ENCODE assay signal across 13 mouse cellular contexts in the genomic region with DNA sequence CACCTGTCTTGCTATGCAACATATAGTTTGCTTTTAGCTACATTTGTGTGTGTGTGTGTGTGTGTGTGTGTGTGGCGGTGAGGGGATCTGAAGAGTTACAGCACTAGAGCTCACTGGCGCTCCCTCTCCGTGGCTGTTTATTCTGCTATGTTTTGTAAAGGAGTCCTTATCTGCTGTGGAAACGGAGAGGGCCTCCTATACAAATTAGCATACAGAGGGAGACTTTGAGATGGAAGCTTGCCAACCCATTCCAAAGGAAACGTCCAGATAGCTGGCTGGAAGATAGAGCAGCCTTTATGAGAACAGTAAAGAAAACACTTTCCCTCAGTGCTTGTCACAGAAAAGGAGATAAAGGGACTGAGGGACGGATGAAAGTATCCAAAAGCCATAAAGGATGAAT.
DNase-seq lines count a peak whose midpoint lies in the region; ATAC-seq and TF ChIP-seq lines count a peak whose summit lies in the region.
"Had no signal": no experiment of that assay in that cellular context is flagged by ENCODE, and none has a peak within 500 bp of the region (broad histone marks: within the 10 kb centered on the region; RNA-seq: fewer than 3 reads in every experiment).

No protein-coding gene starts in this region.

- no peak for ATAC-seq in forebrain, postnatal 0 days
- ATAC-seq in forebrain, embryonic 12.5 days (ENCODE audit: low FRiP score): no peak
- ATAC-seq in hindbrain, embryonic 15.5 days (ENCODE audit: low FRiP score, low read depth): peak; percentile 72; the same call in 1 of the 2 replicates
- peak; percentile 68 for ATAC-seq in neural tube, embryonic 14.5 days (ENCODE audit: low read depth)
- no peak for ATAC-seq in megakaryocyte progenitor cell, adult 5-6 weeks (replicated peaks; ENCODE audit: poor library complexity)
- no peak for ATAC-seq in megakaryocyte-erythroid progenitor cell, adult 5-6 weeks (replicated peaks; ENCODE audit: low FRiP score, low TSS enrichment, poor library complexity, severe bottlenecking)

- peak overlapping the region; percentile 29; the same call in 1 of the 2 replicates for H3K27ac ChIP-seq in forebrain, postnatal 0 days (ENCODE audit: low read depth, low read length)
- no peak overlapping the region for H3K27ac ChIP-seq in forebrain, embryonic 12.5 days
- H3K27ac ChIP-seq in hindbrain, embryonic 15.5 days (replicated peaks): peak overlapping the region; percentile 34; the same call in 1 of the 2 replicates
- H3K27ac ChIP-seq in neural tube, embryonic 14.5 days (ENCODE audit: low read depth, low read length): no peak overlapping the region

- no peak for TF ChIP-seq CTCF in forebrain, postnatal 0 days (IDR thresholded peaks at IDR 0.05; ENCODE audit: low read depth)

- H3K4me2 ChIP-seq in forebrain, postnatal 0 days (ENCODE audit: low read depth): no peak overlapping the region
- no peak overlapping the region for H3K4me2 ChIP-seq in forebrain, embryonic 12.5 days
- H3K4me2 ChIP-seq in hindbrain, embryonic 15.5 days: no peak overlapping the region
- H3K4me2 ChIP-seq in neural tube, embryonic 14.5 days (ENCODE audit: low read depth, low read length): no peak overlapping the region

- WGBS in forebrain, postnatal 0 days: 22% methylated on average over 6 of the region's 6 CpGs
- WGBS in forebrain, embryonic 12.5 days: 43% methylated on average over 6 of the region's 6 CpGs
- WGBS in hindbrain, embryonic 15.5 days: 33% methylated on average over 6 of the region's 6 CpGs
- 26% methylated on average over 6 of the region's 6 CpGs for WGBS in neural tube, embryonic 14.5 days

- no peaks in the 10 kb centered on the region for H3K36me3 ChIP-seq in forebrain, postnatal 0 days (ENCODE audit: insufficient read depth)
- no peaks in the 10 kb centered on the region for H3K36me3 ChIP-seq in forebrain, embryonic 12.5 days (replicated peaks)
- H3K36me3 ChIP-seq in hindbrain, embryonic 15.5 days: no peaks in the 10 kb centered on the region
- no peaks in the 10 kb centered on the region for H3K36me3 ChIP-seq in neural tube, embryonic 14.5 days (ENCODE audit: control insufficient read depth, insufficient read depth, low read length)

- H3K9ac ChIP-seq in forebrain, postnatal 0 days: no peak overlapping the region
- no peak overlapping the region for H3K9ac ChIP-seq in forebrain, embryonic 12.5 days
- H3K9ac ChIP-seq in hindbrain, embryonic 15.5 days: no peak overlapping the region
- no peak overlapping the region for H3K9ac ChIP-seq in neural tube, embryonic 14.5 days (replicated peaks; ENCODE audit: low read depth, low read length)

- DNase-seq in forebrain, postnatal 0 days: no peak
- peak; percentile 39 for DNase-seq in kidney, postnatal 10 days
- DNase-seq in kidney, postnatal 25 days: no peak
- DNase-seq: adrenal gland, postnatal 14 days; gastrocnemius, postnatal 14 days; kidney, adult 9 months had no signal

- no peak overlapping the region for H3K4me3 ChIP-seq in forebrain, postnatal 0 days (ENCODE audit: low read depth, low read length)
- no peak overlapping the region for H3K4me3 ChIP-seq in forebrain, embryonic 12.5 days (replicated peaks)
- no peak overlapping the region for H3K4me3 ChIP-seq in hindbrain, embryonic 15.5 days
- H3K4me3 ChIP-seq in neural tube, embryonic 14.5 days (ENCODE audit: low read depth, low read length): no peak overlapping the region
- H3K4me3 ChIP-seq: erythroblast, embryonic 14.5 days; megakaryocyte, embryonic 14.5 days had no signal

- H3K9me3 ChIP-seq in forebrain, postnatal 0 days (ENCODE audit: low read length): no peaks in the 10 kb centered on the region
- H3K9me3 ChIP-seq in forebrain, embryonic 12.5 days: no peaks in the 10 kb centered on the region
- no peaks in the 10 kb centered on the region for H3K9me3 ChIP-seq in hindbrain, embryonic 15.5 days
- no peaks in the 10 kb centered on the region for H3K9me3 ChIP-seq in neural tube, embryonic 14.5 days (ENCODE audit: control insufficient read depth, low read length)
- H3K9me3 ChIP-seq: megakaryocyte, embryonic 14.5 days had no signal

- no peaks in the 10 kb centered on the region for H3K27me3 ChIP-seq in forebrain, postnatal 0 days (ENCODE audit: insufficient read depth, low read length)
- no peaks in the 10 kb centered on the region for H3K27me3 ChIP-seq in forebrain, embryonic 12.5 days
- no peaks in the 10 kb centered on the region for H3K27me3 ChIP-seq in hindbrain, embryonic 15.5 days
- H3K27me3 ChIP-seq in neural tube, embryonic 14.5 days (ENCODE audit: control insufficient read depth, insufficient read depth, low read length): no peaks in the 10 kb centered on the region
- H3K27me3 ChIP-seq: megakaryocyte, embryonic 14.5 days had no signal

- H3K4me1 ChIP-seq in forebrain, postnatal 0 days (ENCODE audit: insufficient read depth): peaks cover 3% of the 10 kb centered on the region
- peaks cover 12% of the 10 kb centered on the region for H3K4me1 ChIP-seq in forebrain, embryonic 12.5 days
- peaks cover 6% of the 10 kb centered on the region for H3K4me1 ChIP-seq in hindbrain, embryonic 15.5 days (replicated peaks)
- 0 out of 2 replicates have a peak, but pooled peaks cover 2% of the 10 kb centered on the region for H3K4me1 ChIP-seq in neural tube, embryonic 14.5 days (ENCODE audit: control insufficient read depth, insufficient read depth, low read length)
- H3K4me1 ChIP-seq: megakaryocyte, embryonic 14.5 days had no signal

Comparison
In these comparisons a context has a peak if more than half of its experiments do, and no peak if none do; other contexts are left out.
1. H3K27ac ChIP-seq: peak in forebrain, postnatal 0 days (single experiment) and hindbrain, embryonic 15.5 days (single experiment); none in forebrain, embryonic 12.5 days (single experiment) and neural tube, embryonic 14.5 days (single experiment).
2. ATAC-seq: peak in hindbrain, embryonic 15.5 days (single experiment) and neural tube, embryonic 14.5 days (single experiment); none in forebrain, postnatal 0 days (single experiment), forebrain, embryonic 12.5 days (single experiment), megakaryocyte progenitor cell, adult 5-6 weeks (single experiment) and megakaryocyte-erythroid progenitor cell, adult 5-6 weeks (single experiment).